Mouse (Mus musculus) splenic B cell, adult 2 months (primary cell): ENCODE measurements at regions not wholly inside any gene's neighbourhood (a gene's known extent, or its start where the extent isn't known, plus 50 kb on each side); places are given as distances from the start of the nearest gene placed in this dataset.

Experiments used
- DNase-seq: peaks from one replicate; pipeline ENCODE4 v3.0.0-alpha.2; 2011; ENCODE audit warnings: low read depth, low spot score
- H3K27me3 ChIP-seq: 2 replicates; pipeline ENCODE4 v1.6.1; 2012; ENCODE audit warnings: mild to moderate bottlenecking, low read length, moderate library complexity, mixed read lengths; ENCODE audit not compliant: control insufficient read depth, poor library complexity, insufficient read depth, severe bottlenecking
- H3K36me3 ChIP-seq: 2 replicates; pipeline ENCODE4 v1.6.1; 2012; ENCODE audit warnings: mild to moderate bottlenecking, low read length, moderate library complexity, mixed read lengths; ENCODE audit not compliant: control insufficient read depth, poor library complexity, insufficient read depth, severe bottlenecking

DNA sequence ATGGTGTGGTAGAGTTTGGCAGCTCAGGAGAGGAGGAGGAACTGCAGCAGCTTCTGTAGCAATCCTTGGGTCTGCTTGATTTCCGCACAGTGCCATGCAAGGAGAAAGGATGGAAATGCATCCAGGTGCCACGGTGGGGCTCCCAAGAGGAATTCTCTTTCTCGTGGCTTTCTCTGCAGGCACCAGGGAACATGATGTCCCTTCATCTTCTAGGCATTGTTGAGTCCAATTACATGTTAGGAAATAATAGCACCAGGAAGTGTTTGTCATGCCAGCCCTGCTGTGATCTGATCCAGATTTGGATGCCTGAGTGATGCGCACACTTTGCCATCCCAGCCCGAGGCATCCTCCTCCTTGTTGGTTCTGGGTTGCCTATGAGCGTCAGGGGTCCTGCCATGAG, 72.6 kb upstream of the Agap1 start:
- H3K36me3 ChIP-seq: no peaks in the 10 kb centered on the region
- no peak for DNase-seq
- no peaks in the 10 kb centered on the region for H3K27me3 ChIP-seq

DNA sequence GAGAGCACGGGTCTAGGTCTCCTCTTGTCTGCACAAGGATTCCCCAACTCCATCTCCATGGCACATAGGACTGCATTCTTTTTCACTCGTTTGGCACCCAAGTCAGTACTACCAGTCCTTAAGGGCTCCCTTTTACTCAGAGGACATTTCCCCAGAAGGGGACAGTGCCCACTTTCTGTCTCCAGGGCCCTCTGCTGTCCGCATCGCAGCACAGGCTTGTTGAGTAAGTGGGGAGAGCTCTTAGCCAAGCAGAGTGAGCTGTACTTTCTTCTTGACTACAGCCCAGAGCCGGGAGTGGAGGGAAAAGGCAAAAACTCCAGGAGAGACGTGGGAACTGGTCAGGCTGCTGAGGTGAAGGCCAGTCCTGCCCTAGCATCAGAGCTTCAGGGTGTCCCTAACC, 69.5 kb upstream of the Agap1 start:
- no peaks in the 10 kb centered on the region for H3K36me3 ChIP-seq
- no peak for DNase-seq
- no peaks in the 10 kb centered on the region for H3K27me3 ChIP-seq

DNA sequence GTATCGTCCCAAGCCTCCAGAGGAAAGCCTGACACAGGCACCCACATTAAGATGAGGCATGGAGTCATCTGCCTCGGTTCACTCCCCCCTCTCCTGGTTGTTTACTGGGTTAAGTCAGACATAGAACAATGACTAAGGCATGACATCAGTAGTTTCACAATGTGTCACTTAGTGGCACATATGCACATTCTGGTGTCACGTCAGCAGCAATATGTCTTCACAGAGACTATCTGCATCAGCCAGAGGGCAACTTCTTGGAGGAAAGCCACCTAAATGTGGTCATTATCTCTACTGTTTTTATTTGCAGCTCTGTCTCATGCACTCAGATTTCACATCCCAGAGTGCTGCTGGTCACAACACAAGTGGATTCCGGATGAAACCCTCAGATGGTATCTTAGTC, 61.9 kb upstream of the Agap1 start:
- Histone ChIP-seq H3K36me3 (no peaks in the 10 kb centered on the region), H3K27me3 (no peaks in the 10 kb centered on the region)
- DNase-seq: no peak

DNA sequence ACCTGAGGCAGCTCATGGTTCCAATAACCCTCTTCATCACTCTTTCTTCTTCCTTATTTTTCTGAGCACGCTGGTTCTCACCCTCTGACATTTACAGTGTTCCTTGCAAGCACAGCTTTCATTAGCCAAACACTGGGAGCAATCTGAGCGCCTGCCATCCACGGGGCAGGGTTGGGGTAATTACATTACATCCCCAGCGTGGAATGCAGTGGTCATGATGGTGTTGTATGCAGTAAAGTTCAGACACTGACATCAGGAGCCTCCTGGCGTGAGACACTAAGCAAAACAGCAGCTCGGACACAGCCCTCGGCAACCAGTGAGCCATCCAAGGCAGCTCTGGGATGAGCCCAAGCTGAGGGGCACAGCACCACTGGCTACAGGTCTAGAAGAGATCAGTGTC, 60.1 kb upstream of the Agap1 start:
- H3K36me3 ChIP-seq: no peaks in the 10 kb centered on the region
- no peaks in the 10 kb centered on the region for H3K27me3 ChIP-seq
- no peak for DNase-seq

DNA sequence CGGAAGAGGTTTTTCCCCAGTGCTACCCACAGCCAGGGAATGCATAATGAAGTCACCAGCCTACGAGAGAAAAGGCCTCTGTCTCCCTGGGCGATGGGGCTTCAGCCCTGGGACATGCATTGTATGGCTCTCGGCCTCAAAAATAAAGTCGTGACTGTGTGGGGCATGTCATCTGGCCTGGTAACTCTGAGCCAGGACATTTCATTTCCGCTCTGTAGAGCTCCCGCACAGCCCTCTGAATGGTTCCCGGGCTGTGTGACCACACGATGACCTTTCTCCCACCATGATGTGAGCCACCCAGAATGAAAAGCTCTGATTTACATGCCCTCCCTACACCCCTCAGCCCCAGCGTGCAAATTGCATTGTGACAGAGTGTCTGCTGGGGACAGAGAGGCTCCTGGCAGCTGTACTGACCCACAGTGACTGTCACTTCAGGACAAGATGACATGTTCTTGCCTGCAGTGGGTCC, 53.8 kb upstream of the Agap1 start:
- no peak for DNase-seq
- Histone ChIP-seq H3K27me3 (no peaks in the 10 kb centered on the region), H3K36me3 (no peaks in the 10 kb centered on the region)

DNA sequence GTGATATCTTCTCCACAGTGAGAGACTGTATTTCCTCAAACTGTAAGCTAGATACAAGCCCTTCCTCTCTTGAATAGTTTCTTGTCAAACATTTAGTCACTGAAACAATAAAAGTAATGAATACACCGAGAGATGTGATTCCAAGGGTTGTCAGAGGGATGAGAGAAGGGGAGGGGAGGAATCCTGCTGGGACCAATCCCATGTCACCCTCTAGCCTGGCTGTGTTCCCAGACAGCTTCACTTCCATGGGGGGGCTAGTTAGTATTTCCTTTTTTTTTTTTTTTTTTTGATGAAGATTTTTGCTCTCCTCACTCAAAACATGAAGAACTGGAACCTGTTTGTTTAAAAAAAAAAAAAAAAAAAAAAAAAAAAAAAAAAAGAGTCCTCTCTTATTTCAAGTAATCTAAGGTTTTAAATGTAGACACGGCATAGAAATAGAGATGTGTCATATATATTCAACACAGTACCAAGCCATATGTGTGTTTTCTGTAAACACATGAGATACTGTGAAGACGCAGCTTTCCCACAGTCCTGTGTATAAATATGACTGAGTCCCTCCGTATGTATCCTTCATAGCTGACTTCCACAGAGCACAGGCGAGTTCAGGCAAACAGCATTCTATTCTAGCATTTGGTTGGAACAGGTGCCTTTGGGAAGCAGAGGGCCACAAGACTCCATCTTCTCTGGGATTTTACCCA, 51.9 kb upstream of the Agap1 start:
- H3K27me3 ChIP-seq: no peaks in the 10 kb centered on the region
- DNase-seq: no peak

DNA sequence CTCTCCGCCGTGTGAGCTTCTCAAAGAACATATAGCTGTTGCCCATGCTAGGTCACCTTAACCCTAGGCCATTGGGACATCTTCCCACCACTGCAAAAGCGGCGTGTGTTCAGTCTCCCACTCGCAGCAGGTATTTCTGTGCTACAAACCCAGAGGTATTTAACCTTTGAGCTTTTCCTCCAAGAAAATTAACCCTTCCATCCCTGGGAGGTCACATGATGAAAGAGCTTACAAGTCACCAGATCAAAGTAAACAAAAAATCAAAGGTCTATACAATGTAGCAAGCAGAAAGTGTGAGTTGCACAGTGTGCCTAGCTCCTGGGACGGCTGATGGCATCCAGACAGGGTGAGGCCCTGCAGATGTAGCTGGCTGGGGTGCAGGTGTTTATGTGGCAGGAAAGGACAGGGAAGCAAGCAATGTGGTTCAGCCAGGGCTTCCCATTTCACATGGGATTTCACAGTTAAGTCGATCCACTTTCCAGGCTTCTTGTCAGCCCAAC, 51.0 kb upstream of the Agap1 start:
- Histone ChIP-seq H3K27me3 (no peaks in the 10 kb centered on the region), H3K36me3 (no peaks in the 10 kb centered on the region)
- no peak for DNase-seq

More for the DNA sequence above, 51.9 kb upstream of the Agap1 start:
- H3K36me3 ChIP-seq: no peaks in the 10 kb centered on the region
